Mouse (Mus musculus) heart, postnatal 0 days (tissue): ENCODE data around the gene Ift80. TPM values are rescaled to one million over a fixed set of nuclear protein-coding genes. Genes with fewer than 3 reads are reported as not detected.
"Not testable (repeated sequence)": the region's sequence is repeated elsewhere in the genome, so short reads cannot be mapped to it uniquely, and the experiment has no call there.

Experiments
- ATAC-seq: fragments of 200-750 bp; cut with Nextera tagmentation; 2 replicates; pipeline ENCODE4 v1.8.0; 2017; ENCODE audit warnings: low read depth, moderate number of reproducible peaks, moderate library complexity; ENCODE audit not compliant: insufficient read depth
- DNase-seq: peaks from one replicate; pipeline ENCODE4 v3.0.0-alpha.2; 2016; ENCODE audit warnings: low spot score
- H3K27ac ChIP-seq: fragments of 300-500 bp; sonication (generic); 2 replicates; pipeline ENCODE4 v1.5.1; 2014; ENCODE audit warnings: low read depth, mild to moderate bottlenecking
- H3K27me3 ChIP-seq: fragments of 300-500 bp; sonication (generic); 2 replicates; pipeline ENCODE4 v1.6.1; 2014; ENCODE audit warnings: low read length, mixed read lengths; ENCODE audit not compliant: control insufficient read depth, insufficient read depth
- H3K36me3 ChIP-seq: fragments of 300-500 bp; sonication (generic); replicated peaks from 2 replicates; pipeline ENCODE4 v1.6.1; 2014; ENCODE audit warnings: low read length, mixed read lengths; ENCODE audit not compliant: control insufficient read depth, insufficient read depth
- H3K4me1 ChIP-seq: fragments of 300-500 bp; sonication (generic); 2 replicates; pipeline ENCODE4 v1.6.1; 2014; ENCODE audit warnings: antibody characterized with exemption; ENCODE audit not compliant: control insufficient read depth, insufficient read depth
- H3K4me2 ChIP-seq: fragments of 300-500 bp; sonication (generic); 2 replicates; pipeline ENCODE4 v1.6.1; 2014; ENCODE audit warnings: low read depth, mild to moderate bottlenecking, low read length, moderate library complexity
- H3K4me3 ChIP-seq: fragments of 300-500 bp; sonication (generic); 2 replicates; pipeline ENCODE4 v1.5.1; 2014; ENCODE audit warnings: low read depth, low read length
- H3K9ac ChIP-seq: fragments of 300-500 bp; sonication (generic); replicated peaks from 2 replicates; pipeline ENCODE4 v1.6.1; 2014; ENCODE audit warnings: low read depth, low read length, mixed read lengths
- H3K9me3 ChIP-seq: fragments of 300-500 bp; sonication (generic); replicated peaks from 2 replicates; pipeline ENCODE4 v1.6.1; 2016; ENCODE audit warnings: low read length; ENCODE audit not compliant: control insufficient read depth
- CTCF ChIP-seq: IDR thresholded peaks from 2 replicates; pipeline ENCODE4 v1.5.1; 2016; ENCODE audit warnings: antibody characterized with exemption, control low read depth, low read depth
- EP300 ChIP-seq: IDR thresholded peaks from 2 replicates; pipeline ENCODE4 v1.6.1; 2016; ENCODE audit warnings: antibody characterized with exemption, low read depth
- whole genome bisulfite sequencing: fragments of 180-500 bp; shearing (Covaris S2); extraction: QIAGEN DNeasy Blood & Tissue Kit; methylation state at CpG from one replicate; pipeline ENCODE4 v1.1.7; 2014; 5-methylcytosine and 5-hydroxymethylcytosine counted together
- polyA plus RNA-seq: library from polyadenylated mRNA; unstranded; fragments of >200 nt; fragmentation: Nextera tagmentation; extraction: Ambion mirVana; gene quantifications from 2 replicates; pipeline ENCODE4 v1.2.1, GENCODE M21; 2015
- total RNA-seq: library from RNA; depleted of rRNA; stranded (reverse); fragments of >200 nt; gene quantifications from 2 replicates; pipeline ENCODE4 v1.2.3, GENCODE M21; 2014; ENCODE audit warnings: low replicate concordance

Ift80 gene
- total and polyA plus RNA-seq, 2 experiments from 2014 or later, result 2.8 to 3.2 TPM

DNA sequence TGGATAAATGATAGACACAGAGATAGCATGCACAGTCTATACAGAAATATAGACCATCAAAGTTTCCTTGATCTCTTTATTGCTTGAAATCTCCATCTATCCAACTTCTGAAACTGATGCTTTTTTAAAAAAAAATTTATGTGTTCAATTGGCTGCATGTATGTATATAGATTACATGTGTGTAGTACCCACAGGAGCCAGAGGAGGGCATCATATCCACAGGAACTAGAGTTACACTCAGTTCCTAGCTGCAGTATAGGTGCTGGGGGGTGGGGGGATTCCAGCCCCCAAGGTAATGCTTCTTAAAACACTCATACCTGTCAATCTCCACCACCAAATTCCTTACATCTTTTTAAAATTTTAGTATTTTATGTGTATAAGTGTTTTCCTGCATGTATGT lies 39.7 kb downstream of the Ift80 start:
- ATAC-seq (no peak), DNase-seq (no peak)
- H3K36me3 ChIP-seq, result peaks cover 32% of the 10 kb centered on the region

DNA sequence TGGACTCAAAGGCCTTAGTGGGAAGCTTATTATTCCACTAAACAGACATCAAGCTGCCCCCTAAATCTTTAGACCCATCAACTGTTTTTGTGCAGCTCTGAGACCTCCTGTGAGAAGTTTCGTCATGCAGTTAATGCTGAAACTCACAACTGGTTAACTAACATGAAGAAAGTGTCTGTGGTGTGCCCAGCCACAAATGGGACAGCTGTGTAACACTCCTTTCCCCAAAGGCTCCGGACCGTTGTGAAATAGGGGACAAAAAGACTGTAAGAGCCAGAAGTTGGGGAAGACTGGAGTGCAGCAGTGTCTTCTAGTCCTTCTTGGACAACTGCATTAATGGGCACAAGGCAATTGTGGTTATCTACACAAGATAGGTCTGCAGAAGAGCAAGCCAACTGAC lies 47.0 kb downstream of the Ift80 start:
- Histone ChIP-seq H3K27ac (no peak overlapping the region), H3K4me2 (no peak overlapping the region), H3K9ac (no peak overlapping the region), H3K4me3 (no peak overlapping the region), H3K27me3 (no peaks in the 10 kb centered on the region), H3K9me3 (no peaks in the 10 kb centered on the region), H3K4me1 (no peaks in the 10 kb centered on the region), H3K36me3 (0 out of 2 replicates have a peak, but pooled peaks cover 5% of the 10 kb centered on the region)
- DNase-seq (no peak), ATAC-seq (no peak)
- 87% methylated on average over 3 of the region's 3 CpGs for WGBS
- TF ChIP-seq EP300, result no peak
- TF ChIP-seq CTCF, result no peak

More for the DNA sequence above, 39.7 kb downstream of the Ift80 start:
- Histone ChIP-seq H3K9ac (no peak overlapping the region), H3K4me2 (no peak overlapping the region), H3K27me3 (no peaks in the 10 kb centered on the region), H3K27ac (no peak overlapping the region), H3K9me3 (no peaks in the 10 kb centered on the region), H3K4me1 (no peaks in the 10 kb centered on the region), H3K4me3 (no peak overlapping the region)
- peak; percentile 39 for TF ChIP-seq CTCF
- no peak for TF ChIP-seq EP300

DNA sequence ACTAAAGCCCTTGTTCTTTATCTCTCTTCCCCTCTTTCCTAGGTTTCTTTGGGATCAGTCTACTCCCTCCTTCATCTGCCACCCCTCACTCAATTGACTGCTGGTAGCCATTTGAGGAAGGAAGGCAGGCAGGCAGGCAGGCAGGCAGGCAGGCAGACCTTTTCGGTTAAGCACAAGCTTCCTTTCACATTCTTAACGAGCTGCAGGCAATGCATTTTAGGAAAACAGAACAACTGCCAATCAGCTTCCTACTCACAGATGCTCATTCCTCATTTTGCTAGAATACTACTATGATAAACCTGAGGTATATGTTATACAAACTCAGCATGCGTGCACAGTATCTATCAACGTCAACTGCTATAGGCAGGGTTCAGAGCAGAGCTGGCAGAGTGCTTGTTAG lies 47.9 kb downstream of the Ift80 start:
- Histone ChIP-seq H3K27ac (no peak overlapping the region), H3K9ac (no peak overlapping the region), H3K9me3 (no peaks in the 10 kb centered on the region), H3K4me1 (no peaks in the 10 kb centered on the region), H3K36me3 (no peaks in the 10 kb centered on the region), H3K4me2 (no peak overlapping the region), H3K4me3 (no peak overlapping the region), H3K27me3 (no peaks in the 10 kb centered on the region)
- WGBS, result 54% methylated on average over 4 of the region's 4 CpGs
- ATAC-seq (no peak), DNase-seq (no peak)
- no peak for TF ChIP-seq EP300
- no peak for TF ChIP-seq CTCF

DNA sequence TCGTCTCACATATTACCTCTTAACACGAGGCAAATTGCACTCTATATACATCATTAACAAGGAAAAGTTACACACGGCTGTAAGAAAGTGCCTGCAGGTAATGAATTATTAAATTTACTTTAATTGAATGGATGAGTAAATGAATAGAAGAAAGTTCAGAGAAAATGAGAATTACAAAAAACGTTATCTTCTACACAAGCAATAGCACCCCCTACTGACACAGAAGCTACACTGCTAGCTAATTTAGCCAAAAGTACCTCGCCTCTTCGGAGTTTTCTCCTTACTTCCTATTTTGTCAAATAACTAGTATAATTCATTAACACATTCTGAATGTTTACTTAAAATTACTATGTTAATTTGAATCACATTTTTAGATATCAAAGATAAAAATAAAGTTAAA lies 49.9 kb downstream of the Ift80 start:
- 50% methylated on average over 6 of the region's 6 CpGs for WGBS
- H3K27ac ChIP-seq, result no peak overlapping the region
- no peaks in the 10 kb centered on the region for H3K27me3 ChIP-seq
- no peak overlapping the region for H3K4me2 ChIP-seq
- peak; percentile 63 for TF ChIP-seq CTCF
- TF ChIP-seq EP300, result no peak
- no peak overlapping the region for H3K9ac ChIP-seq
- no peaks in the 10 kb centered on the region for H3K4me1 ChIP-seq
- DNase-seq (peak; percentile 62), ATAC-seq (no peak)
- peaks cover 5% of the 10 kb centered on the region; the same call in 1 of the 2 replicates for H3K36me3 ChIP-seq
- H3K9me3 ChIP-seq, result no peaks in the 10 kb centered on the region
- H3K4me3 ChIP-seq, result no peak overlapping the region

DNA sequence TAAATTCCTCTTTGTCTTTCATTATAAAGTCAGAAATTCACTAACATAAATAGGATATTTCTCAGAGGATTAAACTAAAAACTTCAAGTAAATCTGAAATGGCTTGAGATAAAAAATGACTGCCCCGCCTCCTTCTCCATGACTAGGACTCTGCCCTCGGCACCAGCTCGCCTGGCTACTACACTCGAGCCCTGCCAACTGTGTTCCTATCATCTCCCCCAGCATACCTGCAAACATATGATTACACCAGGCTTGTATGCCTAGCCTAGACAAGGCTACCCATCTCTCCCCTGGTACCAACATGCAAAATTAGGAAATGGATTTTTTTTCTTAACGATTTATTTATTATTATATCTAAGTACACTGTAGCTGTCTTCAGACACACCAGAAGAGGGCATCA lies 51.7 kb downstream of the Ift80 start:
- H3K4me3 ChIP-seq, result no peak overlapping the region
- 88% methylated on average over 5 of the region's 5 CpGs for WGBS
- peaks cover 5% of the 10 kb centered on the region; the same call in 1 of the 2 replicates for H3K36me3 ChIP-seq
- H3K4me1 ChIP-seq, result no peaks in the 10 kb centered on the region
- no peak overlapping the region for H3K9ac ChIP-seq
- no peaks in the 10 kb centered on the region for H3K9me3 ChIP-seq
- H3K4me2 ChIP-seq, result no peak overlapping the region
- no peak for DNase-seq
- no peak overlapping the region for H3K27ac ChIP-seq
- ATAC-seq, result no peak
- TF ChIP-seq EP300 (no peak), CTCF (no peak)
- no peaks in the 10 kb centered on the region for H3K27me3 ChIP-seq

DNA sequence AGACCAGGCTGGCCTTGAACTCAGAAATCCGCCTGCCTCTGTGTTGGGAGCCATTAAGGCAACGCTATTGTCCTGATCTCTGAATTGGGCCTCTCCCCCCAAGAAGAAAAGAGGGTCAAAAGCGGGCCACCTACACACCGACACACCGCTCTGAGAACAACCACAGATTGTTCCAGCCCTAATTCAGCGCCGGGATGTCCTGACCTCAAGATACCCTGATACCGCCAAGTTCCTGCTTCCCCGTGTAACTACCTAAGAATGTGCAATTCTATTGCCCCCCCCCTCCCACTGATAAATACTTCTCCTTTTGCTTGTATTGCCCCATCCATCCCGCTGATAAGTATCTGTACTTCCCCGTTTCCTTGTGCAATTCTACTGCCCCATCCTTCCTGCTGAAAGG lies 52.4 kb downstream of the Ift80 start:
- not testable (repeated sequence) for H3K4me3 ChIP-seq, H3K27ac ChIP-seq, H3K4me2 ChIP-seq, H3K9me3 ChIP-seq, DNase-seq, ATAC-seq, H3K4me1 ChIP-seq, H3K27me3 ChIP-seq, H3K36me3 ChIP-seq, H3K9ac ChIP-seq
- 81% methylated on average over 11 of the region's 11 CpGs for WGBS
